Mouse (Mus musculus): ENCODE measurements around the gene Cdh6.

Gene Cdh6

GRCm38 (mm10) chr15:13173071-13173778 lies at the start of gene Cdh6:
TSS of gene Cdh6 (minus strand) at chr15:13173675.
- in situ Hi-C loops (cut with MboI, MseI) = no loop called here

GRCm38 (mm10) chr15:13219727-13220454 lies 46.4 kb upstream of the Cdh6 start:
- in situ Hi-C loops (cut with MboI, MseI) = loop anchor here (10.0 kb wide), 1 partner anchor 1455 kb away; no protein-coding TSS in a partner anchor

- in situ Hi-C loops (cut with MboI, MseI) = loop anchor here (10.0 kb wide), 1 partner anchor 1457 kb away; no protein-coding TSS in a partner anchor
These were observed 44.3 kb upstream of the Cdh6 start for GRCm38 (mm10) chr15:13217800-13218199.

GRCm38 (mm10) chr15:13217161-13217560 lies 43.7 kb upstream of the Cdh6 start:
- in situ Hi-C loops (cut with MboI, MseI) = loop anchor here (10.0 kb wide), 1 partner anchor 1458 kb away; no protein-coding TSS in a partner anchor

GRCm38 (mm10) chr15:13212956-13213355 lies 39.5 kb upstream of the Cdh6 start:
- in situ Hi-C loops (cut with MboI, MseI) = loop anchor here (10.0 kb wide), 1 partner anchor 1462 kb away; no protein-coding TSS in a partner anchor

GRCm38 (mm10) chr15:13212027-13212685 lies 38.7 kb upstream of the Cdh6 start:
- in situ Hi-C loops (cut with MboI, MseI) = loop anchor here (10.0 kb wide), 1 partner anchor 1463 kb away; no protein-coding TSS in a partner anchor

- in situ Hi-C loops (cut with MboI, MseI) = loop anchor here (10.0 kb wide), 1 partner anchor 1465 kb away; no protein-coding TSS in a partner anchor
These were observed 36.7 kb upstream of the Cdh6 start for GRCm38 (mm10) chr15:13210186-13210585.

- in situ Hi-C loops (cut with MboI, MseI) = no loop called here
These were observed 35.2 kb upstream of the Cdh6 start for GRCm38 (mm10) chr15:13208716-13209115.

- in situ Hi-C loops (cut with MboI, MseI) = no loop called here
These were observed 22.8 kb upstream of the Cdh6 start for GRCm38 (mm10) chr15:13196237-13196636.

- in situ Hi-C loops (cut with MboI, MseI) = no loop called here
These were observed 20.6 kb upstream of the Cdh6 start for GRCm38 (mm10) chr15:13194048-13194447.

GRCm38 (mm10) chr15:13193076-13193475 lies 19.6 kb upstream of the Cdh6 start:
- in situ Hi-C loops (cut with MboI, MseI) = no loop called here

- in situ Hi-C loops (cut with MboI, MseI) = no loop called here
These were observed 10.2 kb upstream of the Cdh6 start for GRCm38 (mm10) chr15:13183661-13184060.

- in situ Hi-C loops (cut with MboI, MseI) = no loop called here
These were observed 8.0 kb upstream of the Cdh6 start for GRCm38 (mm10) chr15:13181430-13181829.

- in situ Hi-C loops (cut with MboI, MseI) = no loop called here
These were observed 7.5 kb upstream of the Cdh6 start for GRCm38 (mm10) chr15:13181014-13181413.

- in situ Hi-C loops (cut with MboI, MseI) = no loop called here
These were observed 2.5 kb upstream of the Cdh6 start for GRCm38 (mm10) chr15:13175978-13176377.

- in situ Hi-C loops (cut with MboI, MseI) = no loop called here
These were observed 1.1 kb upstream of the Cdh6 start for GRCm38 (mm10) chr15:13174618-13174980.

- in situ Hi-C loops (cut with MboI, MseI) = no loop called here
These were observed 554 bp upstream of the Cdh6 start for GRCm38 (mm10) chr15:13173840-13174617.

GRCm38 (mm10) chr15:13172365-13173070 lies 957 bp downstream of the Cdh6 start:
- in situ Hi-C loops (cut with MboI, MseI) = no loop called here

GRCm38 (mm10) chr15:13171486-13172364 lies 1.8 kb downstream of the Cdh6 start:
- in situ Hi-C loops (cut with MboI, MseI) = no loop called here
